ENCODE assay signal across 12 mouse cellular contexts in genomic region chr2:33403511-33404003, GRCm38 (mm10). TPM values are rescaled to one million over a fixed set of nuclear protein-coding genes. Genes with fewer than 3 reads are reported as not detected.
DNase-seq lines count a peak whose midpoint lies in the region; ATAC-seq and TF ChIP-seq lines count a peak whose summit lies in the region.
"Had no signal": no experiment of that assay in that cellular context is flagged by ENCODE, and none has a peak within 500 bp of the region (broad histone marks: within the 10 kb centered on the region; RNA-seq: fewer than 3 reads in every experiment).

No protein-coding gene starts in this region.

- no peak for TF ChIP-seq EP300 in liver, postnatal 0 days (IDR thresholded peaks at IDR 0.05; ENCODE audit: low read depth)

- no peaks in the 10 kb centered on the region for H3K27me3 ChIP-seq in liver, postnatal 0 days (ENCODE audit: insufficient read depth, low read length)
- no peaks in the 10 kb centered on the region for H3K27me3 ChIP-seq in hindbrain, embryonic 16.5 days (replicated peaks; ENCODE audit: control insufficient read depth, insufficient read depth, low read length)
- H3K27me3 ChIP-seq: forebrain, embryonic 12.5 days had no signal

- WGBS in lung, adult 2 months = 58% methylated on average over 4 of the region's 4 CpGs
- WGBS in liver, postnatal 0 days (ENCODE audit: insufficient replicate concordance) = 35% methylated on average over 4 of the region's 4 CpGs
- WGBS in hindbrain, embryonic 16.5 days = 89% methylated on average over 4 of the region's 4 CpGs

- peak; percentile 51 to 59; a peak in 3 of 4 replicates for ATAC-seq in hematopoietic stem cell, adult 5-6 weeks (replicated peaks in 1 of 2; ENCODE audit: insufficient read depth in 1 of 2, low FRiP score in 2 of 2, low TSS enrichment in 1 of 2, low read depth in 1 of 2, poor library complexity in 2 of 2, severe bottlenecking in 2 of 2)
- ATAC-seq in liver, postnatal 0 days = peak; percentile 57
- no peak for ATAC-seq in hindbrain, embryonic 16.5 days

- 0 out of 2 replicates have a peak overlapping the region, but pooled peaks have one; percentile 29 for H3K4me2 ChIP-seq in liver, postnatal 0 days (ENCODE audit: low read depth, low read length)
- no peak overlapping the region for H3K4me2 ChIP-seq in hindbrain, embryonic 16.5 days (ENCODE audit: low read length)
- H3K4me2 ChIP-seq: forebrain, embryonic 12.5 days had no signal

- H3K4me1 ChIP-seq in lung, adult 2 months (ENCODE audit: control insufficient read depth, insufficient read depth, low read length) = peaks cover 3% of the 10 kb centered on the region
- peaks cover 16% of the 10 kb centered on the region for H3K4me1 ChIP-seq in liver, postnatal 0 days (ENCODE audit: insufficient read depth)
- H3K4me1 ChIP-seq in hindbrain, embryonic 16.5 days (ENCODE audit: control insufficient read depth, insufficient read depth, low read depth, low read length) = peaks cover 4% of the 10 kb centered on the region; the same call in 1 of the 2 replicates
- H3K4me1 ChIP-seq: forebrain, embryonic 12.5 days had no signal

- intact Hi-C loops in left cerebral cortex, postnatal 14 days (cut with DNase I) = loop anchor here (2.0 to 5.0 kb wide), 2 partner anchors 46 to 249 kb away; no protein-coding TSS in a partner anchor

- no peak for TF ChIP-seq POLR2A in lung, adult 2 months (IDR thresholded peaks at IDR 0.05; ENCODE audit: borderline replicate concordance, extremely low read depth, low read depth, low read length)

- no peak for TF ChIP-seq CTCF in lung, adult 2 months (IDR thresholded peaks at IDR 0.05; ENCODE audit: insufficient read depth, low read length)
- TF ChIP-seq CTCF in liver, postnatal 0 days (IDR thresholded peaks at IDR 0.05; ENCODE audit: low read depth) = no peak

- peak; percentile 42 to 43 for DNase-seq in lung, postnatal 4 days
- no peak for DNase-seq in lung, adult 2 months
- peak; percentile 47 for DNase-seq in liver, postnatal 0 days
- DNase-seq in thymus, postnatal 4 days = peak; percentile 64
- DNase-seq in left cerebral cortex, postnatal 14 days (ENCODE audit: low spot score in 2 of 2) = no peak
- DNase-seq in adrenal gland, postnatal 4 days (ENCODE audit: low spot score in 2 of 2) = no peak
- DNase-seq: adrenal gland, postnatal 25 days; cerebellum, adult 9-10 months; kidney, postnatal 10 days had no signal

- H3K4me3 ChIP-seq in lung, adult 2 months (replicated peaks; ENCODE audit: extremely low read depth, low read depth, low read length) = no peak overlapping the region
- H3K4me3 ChIP-seq in liver, postnatal 0 days (ENCODE audit: low read depth, low read length) = no peak overlapping the region
- no peak overlapping the region for H3K4me3 ChIP-seq in hindbrain, embryonic 16.5 days (ENCODE audit: low read length)
- H3K4me3 ChIP-seq: forebrain, embryonic 12.5 days had no signal

- peaks cover 3% of the 10 kb centered on the region; the same call in 1 of the 2 replicates for H3K36me3 ChIP-seq in liver, postnatal 0 days (replicated peaks; ENCODE audit: insufficient read depth, low read length)
- peaks cover 2% of the 10 kb centered on the region; the same call in 1 of the 2 replicates for H3K36me3 ChIP-seq in hindbrain, embryonic 16.5 days (ENCODE audit: control insufficient read depth, insufficient read depth, low read length)

- peak overlapping the region; percentile 26 for H3K9ac ChIP-seq in liver, postnatal 0 days (replicated peaks)
- no peak overlapping the region for H3K9ac ChIP-seq in hindbrain, embryonic 16.5 days (ENCODE audit: low read depth, low read length)
- H3K9ac ChIP-seq: forebrain, embryonic 12.5 days had no signal

- H3K27ac ChIP-seq in liver, postnatal 0 days (ENCODE audit: low read depth) = peak overlapping the region; percentile 75
- H3K27ac ChIP-seq in hindbrain, embryonic 16.5 days (ENCODE audit: low read depth, low read length) = no peak overlapping the region
- H3K27ac ChIP-seq: forebrain, embryonic 12.5 days had no signal

- no peaks in the 10 kb centered on the region for H3K9me3 ChIP-seq in liver, postnatal 0 days (ENCODE audit: low read length)
- H3K9me3 ChIP-seq in hindbrain, embryonic 16.5 days (ENCODE audit: control insufficient read depth, low read length) = no peaks in the 10 kb centered on the region
- H3K9me3 ChIP-seq: forebrain, embryonic 12.5 days had no signal

RNA-seq across cellular contexts. Expression of gene Zbtb34, which starts 27.6 kb away (rescaled TPM):
- 13.4 and 16.4 TPM in 2 replicates for polyA plus RNA-seq in lung, adult 2 months (2012; rRNA removed)
- 7.1 and 13.2 TPM in 2 replicates for total RNA-seq in hematopoietic stem cell, adult 5-6 weeks (2017)
- 0.98 and 1.1 TPM in 2 replicates for polyA plus RNA-seq in liver, postnatal 0 days (2015; fragmentation: Nextera tagmentation; extraction: Ambion mirVana)
- polyA plus RNA-seq in hindbrain, embryonic 16.5 days (2015; fragmentation: Nextera tagmentation; extraction: Ambion mirVana) = 5.3 and 7.8 TPM in 2 replicates
- 10 to 100 TPM; 29.7 to 38.4 TPM for total RNA-seq in left cerebral cortex, postnatal 14 days (2021)
- 10 to 100 TPM; 22.9 TPM for total RNA-seq in adrenal gland, postnatal 4 days (2021)

RNA-seq across cellular contexts. Expression of gene Ralgps1, which starts 32.3 kb away (rescaled TPM):
- polyA plus RNA-seq in lung, adult 2 months (2012; rRNA removed) = 4.7 and 5.9 TPM in 2 replicates
- 3.8 and 6.6 TPM in 2 replicates for total RNA-seq in hematopoietic stem cell, adult 5-6 weeks (2017)
- 0.51 and 0.83 TPM in 2 replicates for polyA plus RNA-seq in liver, postnatal 0 days (2015; fragmentation: Nextera tagmentation; extraction: Ambion mirVana)
- 32.0 and 44.4 TPM in 2 replicates for polyA plus RNA-seq in hindbrain, embryonic 16.5 days (2015; fragmentation: Nextera tagmentation; extraction: Ambion mirVana)
- 10 to 100 TPM; 60.3 to 64.5 TPM for total RNA-seq in left cerebral cortex, postnatal 14 days (2021)
- total RNA-seq in adrenal gland, postnatal 4 days (2021) = 10 to 100 TPM in 1 of 2 experiments, 1 to 10 TPM in 1; 7.6 to 10.1 TPM

Comparison
In these comparisons a context has a peak if more than half of its experiments do, and no peak if none do; other contexts are left out.
1. DNase-seq: peak in lung, postnatal 4 days (2 of 2), liver, postnatal 0 days (single experiment) and thymus, postnatal 4 days (single experiment); none in lung, adult 2 months (single experiment), left cerebral cortex, postnatal 14 days (0 of 2) and adrenal gland, postnatal 4 days (0 of 2).